Mouse (Mus musculus): ENCODE results near the gene Ccl2.

Gene Ccl2

DNA sequence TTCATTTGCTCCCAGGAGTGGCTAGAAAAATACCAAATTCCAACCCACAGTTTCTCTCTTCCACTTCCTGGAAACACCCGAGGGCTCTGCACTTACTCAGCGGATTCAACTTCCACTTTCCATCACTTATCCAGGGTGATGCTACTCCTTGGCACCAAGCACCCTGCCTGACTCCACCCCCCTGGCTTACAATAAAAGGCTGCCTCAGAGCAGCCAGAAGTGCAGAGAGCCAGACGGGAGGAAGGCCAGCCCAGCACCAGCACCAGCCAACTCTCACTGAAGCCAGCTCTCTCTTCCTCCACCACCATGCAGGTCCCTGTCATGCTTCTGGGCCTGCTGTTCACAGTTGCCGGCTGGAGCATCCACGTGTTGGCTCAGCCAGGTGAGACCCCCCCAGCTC lies at the start of gene Ccl2:
Ccl2 (plus strand) TSS at position 216 of the 400 bp plus-strand sequence.
- peak; percentile 32 for DNase-seq

DNA sequence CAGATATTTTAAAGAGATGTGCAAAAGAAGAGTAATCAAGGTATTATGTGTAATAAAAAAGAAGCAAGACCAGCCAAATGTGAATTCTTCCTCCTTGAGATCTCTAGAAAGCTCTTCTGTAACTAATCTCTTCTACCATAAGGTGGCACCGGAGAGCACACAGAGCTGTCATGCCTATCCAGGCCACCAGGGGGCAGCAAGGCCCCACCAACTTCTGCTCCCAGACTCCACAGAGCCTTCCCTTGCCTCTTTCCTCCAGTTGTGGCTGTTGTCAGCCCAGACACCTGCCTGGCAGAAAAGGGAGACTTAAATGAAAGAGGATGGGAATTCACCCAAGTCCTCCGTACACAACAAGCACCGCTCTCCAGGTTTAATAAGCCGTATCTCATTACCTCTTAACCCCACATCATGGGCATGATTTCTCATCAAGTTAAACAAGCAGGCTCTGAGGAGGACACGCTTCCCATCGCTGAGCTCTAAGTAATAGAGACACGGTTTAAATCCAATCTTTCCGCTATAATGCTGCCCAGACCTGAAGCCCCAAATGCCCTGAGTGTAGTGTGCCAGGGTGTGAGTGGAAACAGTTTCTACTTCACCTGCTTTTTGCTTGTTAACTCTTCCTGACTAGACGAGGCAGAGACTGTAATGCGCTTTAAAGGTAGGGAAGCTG lies 39.1 kb upstream of the Ccl2 start:
- DNase-seq: peak; percentile 58

GRCm38 (mm10) chr11:81997085-81997484 lies 38.3 kb upstream of the Ccl2 start:
- DNase-seq: no peak

- no peak for DNase-seq
These were observed 36.7 kb upstream of the Ccl2 start for GRCm38 (mm10) chr11:81998646-81999045.

- no peak for DNase-seq
These were observed 35.9 kb upstream of the Ccl2 start for GRCm38 (mm10) chr11:81999469-81999868.

DNA sequence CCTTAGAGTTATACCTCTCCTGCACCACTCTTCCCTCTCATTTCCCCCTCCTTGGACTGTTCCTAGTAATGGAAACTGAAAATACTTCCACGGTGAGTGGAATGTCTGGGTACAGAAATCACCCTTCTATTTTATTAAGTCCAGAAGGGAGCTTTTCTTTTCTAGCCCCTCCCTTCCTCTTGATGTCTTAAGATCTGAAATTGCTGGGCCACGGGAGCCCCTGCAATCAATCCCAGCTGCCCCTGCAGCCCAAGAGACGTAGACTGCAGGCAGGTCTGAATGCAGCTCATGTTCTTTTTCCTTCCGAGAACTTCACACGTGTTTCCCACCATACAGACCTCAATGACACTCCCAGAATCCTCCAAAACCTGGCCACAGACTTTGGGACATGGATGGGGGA lies 34.8 kb upstream of the Ccl2 start:
- no peak for DNase-seq

DNA sequence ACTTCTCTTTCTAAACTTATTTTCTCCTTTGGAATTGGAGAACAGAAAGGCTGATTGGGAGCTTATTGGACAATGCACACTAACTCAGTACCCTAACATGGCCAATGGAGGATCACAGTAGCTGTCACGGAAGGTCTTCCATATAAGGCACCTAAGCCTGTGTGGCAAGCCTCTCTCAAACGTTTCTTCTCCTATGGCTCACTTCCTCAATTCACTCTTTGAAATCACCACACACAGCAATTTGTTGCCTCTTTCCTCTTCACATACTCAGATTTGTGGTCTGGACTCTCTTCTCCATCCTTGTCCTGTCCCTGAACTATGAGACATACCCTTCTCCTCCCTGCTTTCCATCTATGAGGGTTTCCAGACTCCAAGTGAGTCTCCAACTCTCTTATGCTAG lies 30.6 kb upstream of the Ccl2 start:
- DNase-seq: no peak

- DNase-seq: no peak
These were observed 28.5 kb upstream of the Ccl2 start for GRCm38 (mm10) chr11:82006796-82007423.

DNA sequence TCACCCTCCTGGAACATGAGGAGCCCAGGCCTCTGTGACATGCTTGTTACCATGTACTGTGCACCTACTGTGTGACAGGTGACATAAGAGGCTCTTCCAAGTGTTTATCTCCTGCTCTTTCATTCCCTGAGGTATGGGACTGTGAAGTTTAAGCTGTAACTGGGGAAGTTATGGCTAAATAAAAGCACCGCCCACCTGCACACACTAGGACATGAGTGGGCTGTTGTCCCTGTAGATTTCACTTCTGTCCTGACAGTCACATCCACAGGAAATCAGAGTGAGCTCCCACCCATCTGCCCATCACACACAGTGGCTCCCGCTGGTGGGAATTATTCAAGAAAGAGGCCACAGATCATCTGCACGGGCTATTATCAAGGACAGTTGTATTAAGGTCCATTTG lies 25.3 kb upstream of the Ccl2 start:
- DNase-seq: no peak

- DNase-seq: no peak
These were observed 23.8 kb upstream of the Ccl2 start for GRCm38 (mm10) chr11:82011411-82012193.

- DNase-seq: no peak
These were observed 21.6 kb upstream of the Ccl2 start for GRCm38 (mm10) chr11:82013756-82014155.

DNA sequence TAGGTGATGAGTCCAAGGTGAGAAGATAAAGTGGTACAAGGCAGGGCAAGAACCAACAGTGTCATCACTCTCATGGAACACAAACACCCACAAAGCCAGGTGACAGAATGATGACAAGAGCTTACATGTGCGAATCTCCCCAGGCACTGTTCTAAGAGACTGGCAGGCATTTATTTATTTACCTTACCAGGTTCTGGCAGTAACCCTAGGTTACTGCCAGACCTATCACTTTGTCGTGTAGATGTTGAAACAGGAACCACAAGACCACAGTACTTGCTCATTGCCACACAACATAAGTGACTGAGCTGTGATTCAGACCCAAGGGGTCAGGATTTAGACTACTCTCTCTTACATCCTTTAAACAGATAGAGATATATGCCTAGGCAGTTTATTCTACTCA lies 20.3 kb upstream of the Ccl2 start:
- DNase-seq: no peak

- no peak for DNase-seq
These were observed 19.1 kb upstream of the Ccl2 start for GRCm38 (mm10) chr11:82016181-82016780.

- no peak for DNase-seq
These were observed 16.0 kb upstream of the Ccl2 start for GRCm38 (mm10) chr11:82019389-82019788.

DNA sequence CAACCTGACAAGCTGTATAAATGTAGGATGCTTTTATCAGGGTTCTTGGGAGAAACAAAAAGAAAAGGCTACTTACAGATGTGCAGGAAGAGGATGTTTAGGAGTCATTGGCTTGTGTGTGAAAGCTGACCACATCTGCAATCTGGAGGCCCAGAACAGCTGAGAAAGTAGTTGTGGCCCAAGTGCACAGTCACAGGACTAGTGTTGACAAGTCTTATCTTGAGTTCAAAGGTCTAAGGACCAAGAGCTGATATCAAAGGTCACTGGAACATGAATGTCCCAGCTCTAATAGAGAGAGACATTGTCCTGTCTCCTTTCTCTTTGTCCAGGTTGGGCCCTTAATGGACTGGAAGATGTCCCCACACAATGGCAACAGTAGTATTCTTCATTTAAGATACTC lies 15.6 kb upstream of the Ccl2 start:
- no peak for DNase-seq

GRCm38 (mm10) chr11:82021406-82021805 lies 14.0 kb upstream of the Ccl2 start:
- DNase-seq: no peak

- DNase-seq: no peak
These were observed 12.8 kb upstream of the Ccl2 start for GRCm38 (mm10) chr11:82022504-82023056.

DNA sequence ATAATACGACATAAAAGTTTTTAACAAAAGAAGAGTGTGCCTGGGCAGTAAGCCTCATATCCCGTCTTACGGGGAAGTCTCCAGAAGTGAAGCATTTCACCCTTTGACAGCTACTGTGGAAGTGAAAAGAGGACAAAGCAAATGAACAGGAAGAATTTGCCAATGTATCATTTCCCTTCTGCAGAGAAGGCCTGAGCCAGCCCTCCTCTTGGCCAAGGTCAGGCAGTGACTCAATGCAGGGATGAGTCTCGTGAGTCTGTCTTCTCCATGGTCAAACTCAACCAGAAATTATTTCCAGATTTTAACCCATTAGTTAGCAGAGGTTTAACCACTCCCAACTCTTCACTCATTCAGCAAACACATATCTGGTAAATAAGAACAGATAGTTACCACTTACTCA lies 11.6 kb upstream of the Ccl2 start:
- no peak for DNase-seq

DNA sequence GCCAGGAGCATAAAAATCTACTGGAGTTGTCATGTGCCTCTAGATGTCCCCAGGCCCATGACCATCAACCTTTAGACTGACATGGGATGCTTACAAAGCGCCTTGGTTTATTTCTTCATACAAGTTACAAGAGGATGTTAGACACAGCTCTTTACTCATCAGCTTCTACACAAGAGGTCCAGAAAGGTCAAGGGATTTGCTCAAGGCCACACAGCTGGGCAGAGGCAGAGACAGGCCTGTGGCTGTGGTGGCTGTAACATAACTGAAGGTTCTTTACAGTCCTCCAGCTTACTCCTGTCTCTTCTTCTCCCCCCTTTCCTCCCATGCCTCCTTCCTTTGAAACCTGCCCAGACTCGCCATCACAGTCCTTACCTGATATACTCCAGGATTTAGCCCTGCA lies 5.2 kb upstream of the Ccl2 start:
- DNase-seq: no peak

- no peak for DNase-seq
These were observed 3.2 kb upstream of the Ccl2 start for GRCm38 (mm10) chr11:82032136-82032535.

DNA sequence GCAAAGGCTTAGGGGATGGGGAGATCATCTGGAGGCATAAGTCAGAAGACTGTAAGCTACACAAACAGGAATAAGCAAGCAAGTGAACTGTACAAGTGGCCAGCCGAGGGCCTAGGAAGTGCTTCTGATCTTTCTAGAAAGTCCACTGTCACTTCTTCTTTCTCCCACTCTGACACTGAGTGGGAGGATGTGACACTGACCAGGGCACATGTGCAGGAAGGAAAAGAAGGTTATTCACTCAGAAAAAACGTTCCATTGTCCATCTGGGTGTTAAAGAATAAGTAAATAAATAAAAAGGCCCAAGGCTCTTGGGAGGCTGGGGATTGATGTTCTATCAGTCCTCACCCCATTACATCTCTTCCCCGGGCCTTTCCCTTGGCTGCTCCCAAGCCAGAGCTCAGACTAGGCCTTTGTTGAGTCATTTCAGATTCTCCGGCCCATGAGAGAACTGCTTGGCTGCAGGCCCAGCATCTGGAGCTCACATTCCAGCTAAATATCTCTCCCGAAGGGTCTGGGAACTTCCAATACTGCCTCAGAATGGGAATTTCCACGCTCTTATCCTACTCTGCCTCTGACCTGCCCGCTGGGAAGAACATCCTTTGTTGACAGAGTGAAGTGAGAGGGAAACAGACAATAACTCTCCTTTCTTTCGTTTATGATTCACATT lies 2.6 kb upstream of the Ccl2 start:
- no peak for DNase-seq

DNA sequence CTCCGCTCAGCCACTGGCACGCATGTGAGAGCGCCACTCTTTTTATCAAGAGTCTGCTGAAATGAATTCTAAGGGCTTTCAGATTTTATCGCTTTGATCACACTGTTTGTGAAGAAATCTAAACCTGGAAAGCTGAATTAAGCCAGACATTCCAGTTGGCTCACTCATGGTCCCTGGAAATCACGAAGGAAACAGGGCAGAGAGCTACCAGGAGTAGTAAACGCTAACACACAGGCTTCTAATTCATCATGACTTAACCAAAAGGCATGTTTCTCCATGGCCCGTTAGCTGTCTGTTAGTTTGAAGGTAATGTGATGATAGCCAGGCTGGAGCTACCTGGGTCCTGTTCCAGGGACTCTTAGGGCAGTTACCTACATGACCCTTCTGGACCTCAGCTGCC lies 925 bp upstream of the Ccl2 start:
- no peak for DNase-seq

DNA sequence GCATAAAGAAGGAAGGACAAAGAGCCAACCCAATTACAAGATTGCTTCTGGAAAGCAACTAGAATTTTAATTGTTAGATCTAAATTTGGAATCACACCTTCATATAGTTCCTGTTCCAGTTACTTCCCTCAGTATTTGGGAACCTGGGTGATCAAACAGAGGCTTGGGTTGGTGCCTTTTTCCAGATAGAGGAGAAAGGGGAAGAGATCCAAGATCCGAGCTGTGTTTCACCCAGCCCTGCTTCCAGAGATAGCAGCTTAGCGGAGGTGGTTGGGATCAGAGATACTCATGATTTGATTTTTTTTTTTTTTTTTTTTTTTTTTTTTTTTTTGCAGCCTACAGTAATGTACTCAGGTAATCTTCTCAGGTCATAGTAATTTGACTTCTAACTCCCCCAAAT lies 486 bp downstream of the Ccl2 start:
- no peak for DNase-seq
